Mouse (Mus musculus): ENCODE data around the gene Fkbp1a. TPM values are rescaled to one million over a fixed set of nuclear protein-coding genes. Genes with fewer than 3 reads are reported as not detected.

Gene Fkbp1a
- 100 to 1,000 TPM; 240 to 249 TPM for total RNA-seq (2021)

DNA sequence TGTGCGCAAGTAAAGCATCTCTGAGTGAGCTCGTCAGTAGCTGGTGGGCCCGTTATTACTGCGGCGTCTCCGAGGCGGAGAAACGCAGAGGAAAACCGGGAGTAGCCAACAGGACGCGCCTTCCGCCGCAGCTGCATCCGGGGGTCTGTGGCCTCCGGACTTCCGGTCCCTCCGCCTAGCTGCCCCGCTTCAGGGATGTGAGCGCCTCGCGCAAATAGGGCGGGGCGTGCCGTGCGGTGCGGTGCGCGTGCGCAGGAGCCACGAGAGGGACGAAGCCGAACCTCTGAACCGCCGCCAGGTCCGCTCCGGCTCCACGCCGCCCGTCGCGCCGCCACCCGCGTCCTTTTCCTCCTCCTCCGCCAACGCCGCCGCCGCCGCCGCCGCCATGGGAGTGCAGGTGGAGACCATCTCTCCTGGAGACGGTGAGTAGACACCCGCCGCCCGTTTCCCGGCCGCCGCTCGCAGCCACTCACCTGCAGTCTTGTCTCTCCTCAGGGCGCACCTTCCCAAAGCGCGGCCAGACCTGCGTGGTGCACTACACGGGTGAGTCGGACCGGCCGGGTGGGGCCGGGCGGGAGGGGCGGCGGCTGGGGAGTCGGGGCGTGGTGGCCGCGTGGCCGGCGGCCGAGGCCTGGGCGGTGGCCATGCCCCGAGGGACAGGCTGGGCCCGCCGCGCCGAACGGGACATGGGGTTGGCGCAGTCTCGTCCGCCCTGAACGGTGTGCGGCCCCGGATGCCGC is at the start of gene Fkbp1a:
Gene Fkbp1a (plus strand): TSS at position 161 of the 740 bp plus-strand sequence.
- peak; percentile 97 for DNase-seq (ENCODE audit: low spot score)
- intact Hi-C loops (cut with DNase I), result loop anchor here (2.0 to 5.0 kb wide), 2 partner anchors 35 to 48 kb away; partner anchors contain the start of gene Nsfl1c

DNA sequence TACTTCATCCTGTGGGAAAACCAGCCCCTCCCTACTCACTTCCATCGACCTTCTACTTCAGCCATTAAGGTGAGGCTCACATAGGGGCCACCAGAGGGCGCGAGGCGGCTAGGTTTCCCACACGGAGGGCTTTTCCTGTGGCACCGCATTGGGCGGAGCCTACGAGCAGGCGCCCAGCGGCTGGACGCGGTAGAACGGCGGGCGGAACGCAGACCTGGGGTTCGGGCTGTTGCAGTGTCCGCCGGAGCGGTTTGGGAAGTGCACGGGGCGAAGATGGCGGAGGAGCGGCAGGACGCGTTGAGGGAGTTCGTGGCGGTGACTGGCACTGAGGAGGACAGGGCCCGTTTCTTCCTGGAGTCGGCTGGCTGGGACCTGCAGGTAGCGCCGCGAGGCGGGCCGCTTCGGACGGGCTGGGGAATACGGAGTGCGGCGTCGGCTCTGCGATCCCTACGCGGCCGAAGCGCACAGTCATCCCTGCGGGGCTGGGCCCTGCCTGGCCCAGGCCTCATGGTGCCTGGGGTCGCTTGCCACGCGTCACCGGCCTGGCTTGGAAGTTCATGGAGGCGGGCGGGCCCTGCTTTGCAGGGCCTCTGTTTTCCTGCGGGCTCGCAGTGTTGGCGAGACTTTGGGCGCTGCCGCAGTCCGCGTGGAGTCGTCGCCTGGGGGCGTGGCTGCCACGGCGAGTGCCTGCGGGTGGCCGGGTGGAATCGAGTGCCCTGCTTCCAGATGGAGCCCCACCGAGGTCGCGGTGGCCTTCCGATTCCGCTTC is 48.1 kb upstream of the Fkbp1a start, which contains the start of gene Nsfl1c:
Gene Nsfl1c (plus strand): TSS at position 148 of the 769 bp plus-strand sequence.
- DNase-seq (ENCODE audit: low spot score), result peak; percentile 86
- intact Hi-C loops (cut with DNase I), result loop anchor here (2.0 to 5.0 kb wide), 5 partner anchors 49 to 248 kb away; partner anchors contain the start of genes Fkbp1a, Psmf1 and Snph

DNA sequence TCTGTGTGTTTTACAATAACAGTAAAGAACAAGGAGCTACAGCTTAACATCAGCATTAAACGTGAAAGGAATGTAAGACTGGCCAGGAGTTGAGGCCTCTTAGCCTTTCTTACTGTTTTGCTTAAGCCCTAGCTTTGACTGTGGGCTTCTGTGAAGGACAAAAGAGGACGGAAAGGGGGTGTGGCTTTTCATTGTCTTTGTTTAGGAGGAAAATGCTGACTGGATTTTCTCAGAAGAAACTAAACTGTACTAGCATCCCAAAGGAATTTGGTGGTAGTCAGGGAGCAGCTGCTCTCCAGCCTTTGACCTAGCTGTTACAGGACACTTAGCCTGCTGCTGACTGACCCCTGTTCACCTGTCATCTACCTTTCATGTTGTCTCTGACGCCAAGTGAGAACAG is 43.9 kb upstream of the Fkbp1a start:
- DNase-seq (ENCODE audit: low spot score), result no peak
- intact Hi-C loops (cut with DNase I), result no loop called here

- intact Hi-C loops (cut with DNase I), result no loop called here
- no peak for DNase-seq (ENCODE audit: low spot score)
Observed at GRCm38 (mm10) chr2:151500442-151501007, 41.8 kb upstream of the Fkbp1a start.

GRCm38 (mm10) chr2:151504226-151504625 is 38.1 kb upstream of the Fkbp1a start:
- DNase-seq (ENCODE audit: low spot score), result no peak
- intact Hi-C loops (cut with DNase I), result no loop called here

DNA sequence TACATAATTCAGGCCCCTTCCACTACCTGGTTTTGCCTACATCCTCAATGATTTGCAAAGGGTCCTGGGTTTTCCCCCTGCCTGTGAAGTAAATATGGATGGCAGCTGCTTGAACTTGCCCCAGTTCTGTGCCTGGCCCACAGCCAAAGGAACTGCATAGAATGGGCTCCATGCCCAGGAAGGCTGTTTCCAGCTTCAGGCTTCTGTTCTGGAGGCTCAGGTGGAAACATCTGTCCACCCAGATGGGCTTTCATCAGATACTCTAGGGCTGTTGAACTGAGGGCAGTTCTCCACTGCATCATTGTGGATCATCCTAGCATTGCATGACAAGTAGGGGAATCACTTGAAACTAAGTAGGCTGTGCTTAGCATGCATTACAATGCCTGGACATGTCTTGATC is 30.1 kb upstream of the Fkbp1a start:
- no peak for DNase-seq (ENCODE audit: low spot score)
- intact Hi-C loops (cut with DNase I), result no loop called here

DNA sequence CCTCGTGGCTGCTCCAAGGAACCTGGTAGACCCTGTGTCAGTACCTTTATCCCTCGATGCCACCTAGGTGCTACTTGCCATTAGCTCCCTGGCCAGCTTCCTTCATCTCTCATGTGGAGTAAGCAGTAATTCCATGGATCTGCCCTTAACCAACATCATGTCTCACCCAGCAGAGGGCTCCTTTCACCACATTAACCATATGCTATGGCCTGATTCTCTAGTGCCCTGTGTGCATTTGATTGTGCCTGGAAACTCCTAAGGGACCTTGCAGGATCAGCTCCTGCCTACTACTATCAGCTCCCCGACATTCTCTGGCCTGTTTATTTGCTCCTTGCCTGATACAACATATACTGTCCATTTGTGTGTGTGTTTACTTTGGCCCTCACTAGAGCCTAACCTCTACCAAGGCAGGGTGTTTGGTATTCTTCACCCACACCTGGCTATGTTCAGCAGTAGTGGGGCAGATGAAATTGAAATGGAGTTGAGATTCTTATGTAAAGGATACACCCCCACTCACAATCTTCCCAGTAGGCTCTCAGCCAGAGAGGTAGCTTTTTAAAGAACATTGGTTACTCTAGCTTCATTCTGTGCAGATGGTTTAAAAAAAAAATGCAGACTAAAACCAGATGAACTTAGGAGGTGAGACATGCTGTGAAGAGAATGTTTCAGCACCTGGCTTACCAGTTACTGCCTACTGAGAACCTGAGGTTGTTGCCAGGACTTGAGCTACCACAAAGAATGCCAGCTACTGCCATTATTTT is 28.6 kb upstream of the Fkbp1a start:
- intact Hi-C loops (cut with DNase I), result no loop called here
- DNase-seq (ENCODE audit: low spot score), result no peak

GRCm38 (mm10) chr2:151519000-151519399 is 23.3 kb upstream of the Fkbp1a start:
- intact Hi-C loops (cut with DNase I), result no loop called here
- no peak for DNase-seq (ENCODE audit: low spot score)

DNA sequence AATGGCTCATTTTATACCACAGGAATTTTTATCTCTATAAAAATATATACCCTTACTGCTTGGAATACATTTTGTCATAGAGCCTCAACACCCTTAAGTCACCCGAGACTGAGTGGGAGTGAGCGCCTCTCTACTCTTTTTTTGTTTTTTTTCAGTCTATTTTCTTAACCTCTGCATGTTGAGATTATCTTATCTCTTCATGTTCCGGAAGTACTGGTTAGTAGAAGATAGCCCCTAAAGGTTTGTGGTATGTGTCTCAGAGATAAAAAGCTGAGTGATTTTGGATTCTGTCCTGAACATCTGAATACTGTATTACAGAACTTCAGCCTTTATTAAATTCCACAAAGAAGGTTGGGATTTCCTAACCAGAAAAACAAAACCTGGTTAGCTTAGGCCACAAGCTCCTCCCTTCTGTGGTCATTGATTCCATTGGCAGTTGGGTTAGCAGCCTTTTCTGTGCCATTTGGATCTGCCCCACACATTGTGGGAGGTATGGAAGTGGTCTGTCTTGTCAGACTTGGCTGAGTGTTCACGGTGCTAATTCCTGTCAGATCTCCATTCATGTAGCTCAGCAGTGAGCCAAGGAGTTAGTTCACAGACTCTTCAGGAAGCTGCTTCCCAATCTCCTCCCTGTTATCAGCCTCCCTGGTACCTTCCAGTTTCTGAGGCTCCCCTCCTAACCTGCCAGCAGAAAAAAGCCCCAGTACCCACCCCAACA is 17.8 kb upstream of the Fkbp1a start:
- intact Hi-C loops (cut with DNase I), result no loop called here
- no peak for DNase-seq (ENCODE audit: low spot score)

DNA sequence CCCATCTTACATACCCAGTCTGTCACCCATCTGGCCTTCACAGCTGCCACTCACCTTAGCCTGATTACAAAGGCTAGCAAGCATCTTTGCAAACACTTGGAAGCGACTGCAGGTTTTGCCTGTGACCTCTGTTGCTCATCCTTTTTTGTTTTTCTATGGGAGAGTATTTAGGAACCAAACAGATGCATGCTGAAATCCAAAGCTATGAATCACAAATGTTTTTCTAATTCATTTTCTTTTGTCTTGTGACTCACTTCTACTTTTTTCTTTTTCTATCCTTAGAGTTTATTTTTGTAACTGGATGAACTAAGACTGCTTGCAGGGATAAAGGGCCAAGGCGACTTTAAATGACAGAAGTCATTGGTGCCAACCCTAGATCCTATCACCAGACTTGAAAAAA is 16.8 kb upstream of the Fkbp1a start:
- DNase-seq (ENCODE audit: low spot score), result no peak
- intact Hi-C loops (cut with DNase I), result no loop called here

GRCm38 (mm10) chr2:151528066-151528465 is 14.2 kb upstream of the Fkbp1a start:
- DNase-seq (ENCODE audit: low spot score), result no peak
- intact Hi-C loops (cut with DNase I), result no loop called here

GRCm38 (mm10) chr2:151529169-151529568 is 13.1 kb upstream of the Fkbp1a start:
- intact Hi-C loops (cut with DNase I), result no loop called here
- no peak for DNase-seq (ENCODE audit: low spot score)

DNA sequence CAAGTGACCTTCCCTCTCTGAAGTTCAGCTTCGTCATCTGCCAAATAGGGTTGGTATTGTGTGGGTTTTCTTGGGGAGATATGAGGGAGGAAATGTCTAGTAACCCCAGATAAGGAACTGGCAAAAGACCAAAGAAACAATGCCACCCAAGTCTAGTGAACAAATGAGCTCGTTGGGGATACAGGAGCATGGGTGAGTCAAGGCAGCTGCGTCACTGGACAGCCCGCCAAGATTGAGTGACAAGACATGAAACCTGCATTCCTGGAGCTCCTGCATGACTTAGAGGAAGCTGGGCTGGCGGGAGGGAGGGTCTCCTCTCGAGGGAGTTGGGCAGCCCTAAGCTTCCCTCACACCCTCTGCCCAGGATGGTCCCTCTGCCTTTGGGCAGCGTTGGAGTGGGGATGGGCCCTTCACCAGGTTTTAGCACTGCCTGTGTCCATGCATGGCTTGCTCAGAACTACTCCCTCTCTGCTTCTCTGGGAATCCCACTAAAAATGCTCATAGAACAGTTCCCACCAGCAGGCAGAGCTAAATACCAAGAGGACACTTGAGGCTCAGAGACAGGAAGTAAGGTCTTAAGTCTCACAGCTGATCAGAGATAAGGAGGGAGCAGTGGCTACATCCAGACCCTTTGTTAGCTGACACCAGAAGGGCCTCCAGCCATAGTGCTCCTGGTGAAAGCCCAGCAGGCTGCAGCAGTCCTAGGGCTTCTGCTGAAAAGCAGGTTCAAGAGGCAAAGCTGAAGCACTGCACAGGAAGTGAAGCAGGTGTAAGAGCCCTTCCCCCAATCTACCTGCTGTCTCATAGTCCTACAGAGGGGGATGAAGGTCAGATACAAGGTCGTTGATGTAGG is 11.7 kb upstream of the Fkbp1a start:
- intact Hi-C loops (cut with DNase I), result no loop called here
- DNase-seq (ENCODE audit: low spot score), result no peak

GRCm38 (mm10) chr2:151533632-151534031 is 8.7 kb upstream of the Fkbp1a start:
- intact Hi-C loops (cut with DNase I), result no loop called here
- no peak for DNase-seq (ENCODE audit: low spot score)

GRCm38 (mm10) chr2:151535961-151536617 is 6.2 kb upstream of the Fkbp1a start:
- intact Hi-C loops (cut with DNase I), result no loop called here
- DNase-seq (ENCODE audit: low spot score), result no peak

DNA sequence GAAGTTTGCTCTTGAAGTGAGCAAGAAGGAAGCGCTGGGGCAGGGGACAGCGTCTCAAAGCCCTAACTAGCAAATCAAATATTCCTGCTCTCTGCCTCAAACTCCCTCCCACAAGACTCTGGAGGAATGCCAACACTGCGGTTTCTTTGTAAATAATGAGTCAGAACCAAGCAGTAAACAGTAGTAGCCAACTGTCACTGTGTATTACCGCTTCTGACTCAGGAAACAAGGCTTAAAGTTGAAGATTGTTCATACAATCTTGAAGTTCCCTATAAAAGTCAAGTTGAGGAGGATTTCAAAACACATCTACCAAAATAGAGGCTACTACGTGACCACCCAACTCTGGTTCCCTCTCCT is 5.7 kb upstream of the Fkbp1a start:
- DNase-seq (ENCODE audit: low spot score), result no peak
- intact Hi-C loops (cut with DNase I), result no loop called here

DNA sequence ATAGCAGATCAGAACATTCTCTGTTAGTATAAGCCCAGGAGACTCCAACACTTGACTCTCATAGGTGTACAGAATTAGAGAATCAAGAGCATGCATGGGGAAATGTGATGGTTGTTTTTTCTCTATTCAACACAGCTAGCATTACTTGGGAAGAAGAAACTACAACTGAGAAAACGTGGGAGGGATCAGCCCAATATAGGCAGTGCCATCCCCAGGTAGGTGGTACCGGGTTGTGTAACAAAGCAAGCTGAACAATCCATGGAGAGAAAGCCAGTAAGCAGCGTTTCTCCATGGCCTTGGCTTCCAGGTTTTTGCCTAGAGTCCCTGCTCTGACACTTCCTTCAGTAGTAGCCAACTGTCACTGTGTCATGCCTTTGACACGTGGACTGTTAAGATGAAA is 3.6 kb upstream of the Fkbp1a start:
- no peak for DNase-seq (ENCODE audit: low spot score)
- intact Hi-C loops (cut with DNase I), result no loop called here
